Mouse (Mus musculus): ENCODE results near the gene Cyb5r1.
"Not testable (repeated sequence)": the region's sequence is repeated elsewhere in the genome, so short reads cannot be mapped to it uniquely, and the experiment has no call there.

The Cyb5r1 gene

DNA sequence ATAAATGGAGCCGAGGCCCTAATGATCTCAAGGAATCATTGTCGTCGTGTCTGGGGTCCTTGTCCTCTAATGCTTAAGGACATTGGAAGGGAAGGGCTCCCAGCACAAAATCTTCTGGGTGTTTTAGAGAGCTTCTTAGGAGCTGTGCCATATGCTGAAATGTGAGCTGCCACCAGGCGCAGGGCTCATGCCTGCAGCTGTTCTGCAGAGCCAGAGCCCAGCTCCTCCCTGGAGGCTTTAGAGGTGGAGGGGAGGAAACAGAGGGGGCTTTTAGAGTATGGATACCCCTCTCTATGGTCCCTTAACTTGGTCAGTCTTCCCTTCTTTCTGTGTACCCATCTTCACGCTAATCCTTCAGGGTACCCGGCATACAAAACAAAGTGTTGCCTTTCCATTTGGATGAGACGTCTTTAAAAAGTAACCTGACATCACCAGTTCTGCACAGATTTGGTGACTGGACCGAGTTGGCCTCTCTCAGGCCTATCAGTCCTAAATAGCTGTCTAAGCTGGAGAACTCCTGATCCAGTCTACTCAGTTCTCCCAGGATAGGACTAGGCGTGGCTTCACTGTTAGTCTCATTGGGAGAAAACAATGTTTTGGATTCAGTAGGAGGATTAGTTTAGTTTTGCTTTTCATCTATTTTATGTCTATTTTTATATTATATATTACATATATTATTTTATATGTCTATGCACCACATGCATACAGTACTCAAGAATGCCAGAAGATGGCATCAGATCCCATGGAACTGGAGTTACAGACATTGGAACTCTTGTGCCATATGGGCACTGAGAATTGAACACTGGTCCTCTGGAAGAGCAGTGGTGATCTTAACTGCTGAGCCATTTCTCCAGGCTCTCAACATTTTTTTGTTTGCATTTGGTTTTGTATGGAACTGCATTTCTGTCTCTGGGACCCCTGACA lies 6.6 kb downstream of the Cyb5r1 start:
- intact Hi-C loops (cut with DNase I): loop anchor here (5.0 kb wide), 1 partner anchor 45 kb away; no protein-coding TSS in a partner anchor

DNA sequence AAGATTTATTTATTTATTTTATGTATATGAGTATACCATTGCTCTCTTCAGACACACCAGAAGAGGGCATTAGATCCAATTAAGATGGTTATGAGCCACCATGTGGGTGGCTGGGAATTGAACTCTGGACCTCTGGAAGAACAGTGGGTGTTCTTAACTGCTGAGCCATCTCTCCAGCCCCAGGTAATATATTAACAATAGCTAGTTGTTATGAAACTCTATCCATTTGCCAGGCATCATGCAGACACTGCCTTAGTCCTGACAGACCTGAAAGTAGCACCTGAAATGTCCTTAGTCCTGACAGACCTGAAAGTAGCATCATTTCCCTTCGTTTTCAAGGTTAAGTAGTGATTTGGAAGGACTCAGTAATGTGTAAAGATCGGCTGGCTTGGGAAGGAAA lies 8.7 kb downstream of the Cyb5r1 start:
- intact Hi-C loops (cut with DNase I): loop anchor here (5.0 kb wide), 1 partner anchor 47 kb away; no protein-coding TSS in a partner anchor

- intact Hi-C loops (cut with DNase I): loop anchor here (5.0 kb wide), 1 partner anchor 47 kb away; no protein-coding TSS in a partner anchor
These were observed 9.3 kb downstream of the Cyb5r1 start for GRCm38 (mm10) chr1:134414501-134415167.

DNA sequence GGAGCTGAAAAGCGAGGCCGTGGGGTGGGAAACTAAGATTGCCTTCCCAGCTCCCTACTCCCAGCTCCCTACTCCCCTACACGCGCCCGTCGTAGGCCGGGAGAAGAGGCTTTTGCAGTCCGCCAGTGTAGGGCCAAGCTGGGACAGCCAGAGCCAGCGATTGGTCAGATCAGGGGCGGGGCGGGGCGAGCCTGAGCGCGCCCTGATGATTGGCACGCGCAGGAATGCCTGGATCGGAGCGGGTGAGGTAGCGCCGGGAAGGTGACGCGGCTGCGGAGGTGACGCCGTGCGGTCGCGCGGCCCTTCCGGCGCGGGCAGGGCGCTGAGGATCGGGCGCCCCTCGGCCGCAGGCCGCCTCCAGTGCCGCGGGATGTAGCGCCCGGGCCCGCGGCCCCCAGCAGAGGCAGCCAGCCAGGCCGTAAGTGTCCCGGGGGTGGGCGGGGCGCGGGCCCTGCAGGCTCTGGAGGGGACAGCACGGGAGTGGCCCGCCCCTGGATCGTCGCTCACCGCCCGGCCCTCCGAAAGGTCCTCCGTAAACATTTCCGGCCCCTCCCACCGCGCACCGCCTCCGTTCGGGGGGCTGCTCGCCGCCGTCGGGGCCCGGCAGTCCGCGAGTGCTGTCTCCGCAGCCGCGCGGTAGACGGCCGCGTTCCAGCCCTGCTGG lies 9.9 kb downstream of the Cyb5r1 start, which contains the start of gene Adipor1:
Adipor1 (plus strand) TSS at position 211 of the 664 bp plus-strand sequence.
- intact Hi-C loops (cut with DNase I): no loop called here

- intact Hi-C loops (cut with DNase I): no loop called here
These were observed 13.1 kb downstream of the Cyb5r1 start for GRCm38 (mm10) chr1:134418414-134418975.

- intact Hi-C loops (cut with DNase I): no loop called here
These were observed 13.8 kb downstream of the Cyb5r1 start for GRCm38 (mm10) chr1:134419176-134419575.

- intact Hi-C loops (cut with DNase I): no loop called here
These were observed 14.5 kb downstream of the Cyb5r1 start for GRCm38 (mm10) chr1:134419751-134420458.

DNA sequence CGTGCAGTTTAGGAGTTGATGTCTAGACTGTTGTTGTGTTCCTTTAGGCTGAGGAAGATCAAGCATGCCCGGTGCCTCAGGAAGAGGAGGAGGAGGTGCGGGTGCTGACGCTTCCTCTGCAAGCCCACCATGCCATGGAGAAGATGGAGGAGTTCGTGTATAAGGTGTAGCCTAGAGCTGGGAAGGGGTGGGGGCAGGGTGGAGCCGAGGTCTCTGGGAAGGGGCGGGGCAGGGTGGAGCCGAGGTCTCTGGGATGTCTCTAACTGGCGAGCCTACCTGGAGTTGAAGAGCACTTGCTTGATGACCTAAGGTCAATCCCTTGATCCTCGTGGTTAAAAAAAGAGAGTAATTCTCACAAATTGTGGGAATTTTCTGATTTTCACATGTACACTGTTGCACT lies 18.6 kb downstream of the Cyb5r1 start:
- intact Hi-C loops (cut with DNase I): no loop called here

- intact Hi-C loops (cut with DNase I): no loop called here
These were observed 20.9 kb downstream of the Cyb5r1 start for GRCm38 (mm10) chr1:134426289-134426688.

DNA sequence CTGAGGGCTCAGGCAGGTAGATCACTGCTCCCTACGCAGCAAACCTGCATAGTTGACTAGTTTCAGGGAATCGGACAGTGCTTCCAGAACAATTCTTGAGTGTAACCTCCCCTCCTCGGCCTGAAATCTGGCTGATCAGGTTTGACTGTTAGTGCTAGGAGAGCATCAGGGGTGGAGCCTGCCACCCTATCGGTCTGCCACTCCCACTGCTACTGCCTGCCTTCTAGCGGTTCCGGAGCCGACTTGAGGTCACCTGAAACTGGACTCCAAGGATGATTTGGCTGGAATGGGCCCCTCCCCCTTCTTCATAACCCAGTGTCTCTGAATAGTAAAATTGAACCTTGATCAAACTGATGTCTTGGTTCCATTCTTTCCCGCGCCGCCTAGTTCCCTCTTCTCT lies 27.6 kb downstream of the Cyb5r1 start:
- intact Hi-C loops (cut with DNase I): no loop called here

GRCm38 (mm10) chr1:134433473-134433872 lies 28.1 kb downstream of the Cyb5r1 start:
- intact Hi-C loops (cut with DNase I): no loop called here

- intact Hi-C loops (cut with DNase I): no loop called here
These were observed 30.1 kb downstream of the Cyb5r1 start for GRCm38 (mm10) chr1:134435414-134435813.

- intact Hi-C loops (cut with DNase I): no loop called here
These were observed 35.1 kb downstream of the Cyb5r1 start for GRCm38 (mm10) chr1:134440437-134440836.

GRCm38 (mm10) chr1:134441737-134442136 lies 36.4 kb downstream of the Cyb5r1 start:
- intact Hi-C loops (cut with DNase I): not testable (repeated sequence)

DNA sequence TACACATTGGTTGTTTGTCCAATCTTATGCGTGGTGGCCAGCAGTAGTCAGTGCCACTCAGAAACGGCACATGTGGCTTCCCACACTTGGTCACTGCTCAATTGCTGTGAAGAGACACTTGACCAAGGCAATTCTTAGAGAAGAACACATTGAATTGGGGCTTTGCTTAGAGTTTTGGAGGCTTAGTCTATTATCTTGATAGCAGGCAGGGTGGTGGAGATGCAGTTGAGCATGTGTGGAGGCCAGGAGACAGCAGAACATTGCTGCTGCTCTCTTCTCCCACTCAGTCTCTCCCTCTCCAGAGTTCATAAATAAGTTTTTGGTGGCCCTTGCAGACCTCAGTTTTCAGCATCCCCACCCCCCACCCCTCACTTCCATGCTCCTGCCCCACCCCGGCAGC lies 37.0 kb downstream of the Cyb5r1 start:
- intact Hi-C loops (cut with DNase I): no loop called here

- intact Hi-C loops (cut with DNase I): not testable (repeated sequence)
These were observed 37.9 kb downstream of the Cyb5r1 start for GRCm38 (mm10) chr1:134443288-134443687.

- intact Hi-C loops (cut with DNase I): no loop called here
These were observed 40.1 kb downstream of the Cyb5r1 start for GRCm38 (mm10) chr1:134445418-134445817.

- intact Hi-C loops (cut with DNase I): not testable (repeated sequence)
These were observed 43.2 kb downstream of the Cyb5r1 start for GRCm38 (mm10) chr1:134448537-134448936.

DNA sequence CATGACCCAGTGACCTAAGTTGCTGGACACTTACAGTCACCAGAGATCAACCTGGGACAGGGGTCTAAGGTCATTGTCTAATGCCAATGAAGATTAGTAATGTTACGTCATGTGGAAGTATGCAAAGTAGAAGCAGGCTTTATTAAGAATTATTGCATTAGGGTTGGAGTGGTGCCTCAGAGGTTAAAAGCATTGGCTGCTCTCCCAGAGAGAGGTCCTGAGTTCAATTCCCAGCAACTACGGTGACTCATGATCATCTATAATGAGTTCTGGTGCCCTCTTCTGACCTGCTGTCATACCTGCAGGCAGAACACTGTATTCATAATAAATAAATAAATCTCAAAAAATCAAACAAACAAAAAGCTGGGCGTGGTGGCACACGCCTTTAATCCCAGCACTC lies 44.8 kb downstream of the Cyb5r1 start:
- intact Hi-C loops (cut with DNase I): loop anchor here (5.0 kb wide), 1 partner anchor 42 kb away; the partner anchor contains the start of gene Rabif

GRCm38 (mm10) chr1:134450986-134451385 lies 45.6 kb downstream of the Cyb5r1 start:
- intact Hi-C loops (cut with DNase I): loop anchor here (5.0 kb wide), 1 partner anchor 41 kb away; the partner anchor contains the start of gene Rabif
